Mouse (Mus musculus) limb, embryonic 13.5 days (tissue): Measurements from ENCODE around the gene Anp32a. TPM values are rescaled to one million over a fixed set of nuclear protein-coding genes. Genes with fewer than 3 reads are reported as not detected.

Experiments used
- ATAC-seq: fragments of 200-750 bp; cut with Nextera tagmentation; 2 replicates; pipeline ENCODE4 v1.8.0; 2017; ENCODE audit warnings: low read depth, moderate number of reproducible peaks, moderate TSS enrichment; ENCODE audit not compliant: low FRiP score
- H3K27ac ChIP-seq: fragments of 300-500 bp; sonication (generic); 2 replicates; pipeline ENCODE4 v1.5.1; 2015; ENCODE audit warnings: inconsistent platforms, mild to moderate bottlenecking, moderate library complexity
- H3K27me3 ChIP-seq: fragments of 300-500 bp; sonication (generic); 2 replicates; pipeline ENCODE4 v1.6.1; 2015; ENCODE audit warnings: mild to moderate bottlenecking, inconsistent platforms
- H3K36me3 ChIP-seq: fragments of 300-500 bp; sonication (generic); 2 replicates; pipeline ENCODE4 v1.6.1; 2015; ENCODE audit warnings: inconsistent platforms, mild to moderate bottlenecking, moderate library complexity
- H3K4me1 ChIP-seq: fragments of 300-500 bp; sonication (generic); 2 replicates; pipeline ENCODE4 v1.6.1; 2015; ENCODE audit warnings: inconsistent platforms
- H3K4me2 ChIP-seq: fragments of 300-500 bp; sonication (generic); replicated peaks from 2 replicates; pipeline ENCODE4 v1.6.1; 2015; ENCODE audit warnings: inconsistent platforms, mild to moderate bottlenecking, moderate library complexity
- H3K4me3 ChIP-seq: fragments of 300-500 bp; sonication (generic); 2 replicates; pipeline ENCODE4 v1.5.1; 2015; ENCODE audit warnings: moderate library complexity, mild to moderate bottlenecking, inconsistent platforms
- H3K9ac ChIP-seq: fragments of 300-500 bp; sonication (generic); 2 replicates; pipeline ENCODE4 v1.6.1; 2015; ENCODE audit warnings: mild to moderate bottlenecking, inconsistent platforms
- H3K9me3 ChIP-seq: fragments of 300-500 bp; sonication (generic); 2 replicates; pipeline ENCODE4 v1.6.1; 2016; ENCODE audit warnings: inconsistent platforms
- WGBS: fragments of 180-500 bp; shearing (Covaris S2); methylation state at CpG from one replicate; pipeline ENCODE4 v1.1.7; 2015; 5-methylcytosine and 5-hydroxymethylcytosine counted together
- polyA plus RNA-seq: library from polyadenylated mRNA; unstranded; fragments of >200 nt; fragmentation: Nextera tagmentation; extraction: Ambion mirVana; gene quantifications from 2 replicates; pipeline ENCODE4 v1.2.1, GENCODE M21; 2015

Anp32a gene
- polyA plus RNA-seq, 1 experiment from 2014 or later: 214 TPM

- H3K27ac ChIP-seq: no peak overlapping the region
- H3K9me3 ChIP-seq: no peaks in the 10 kb centered on the region
- H3K27me3 ChIP-seq: no peaks in the 10 kb centered on the region
- no peak overlapping the region for H3K9ac ChIP-seq
- no peak overlapping the region for H3K4me3 ChIP-seq
- 80% methylated on average over 2 of the region's 2 CpGs for WGBS
- no peak for ATAC-seq
- H3K4me2 ChIP-seq: no peak overlapping the region
- no peaks in the 10 kb centered on the region for H3K4me1 ChIP-seq
- no peaks in the 10 kb centered on the region for H3K36me3 ChIP-seq
Measured at GRCm38 (mm10) chr9:62393531-62393930, 52.4 kb downstream of the Anp32a start.

GRCm38 (mm10) chr9:62394163-62394562, 53.1 kb downstream of the Anp32a start:
- Histone ChIP-seq H3K4me3 (no peak overlapping the region), H3K4me1 (no peaks in the 10 kb centered on the region), H3K4me2 (no peak overlapping the region), H3K9ac (no peak overlapping the region), H3K27me3 (no peaks in the 10 kb centered on the region), H3K9me3 (no peaks in the 10 kb centered on the region), H3K36me3 (no peaks in the 10 kb centered on the region), H3K27ac (no peak overlapping the region)
- no peak for ATAC-seq
- WGBS: 82% methylated on average over 2 of the region's 2 CpGs

- Histone ChIP-seq H3K36me3 (no peaks in the 10 kb centered on the region), H3K9ac (no peak overlapping the region), H3K9me3 (0 out of 2 replicates have a peak, but pooled peaks cover 3% of the 10 kb centered on the region), H3K27ac (no peak overlapping the region), H3K4me2 (no peak overlapping the region), H3K4me3 (no peak overlapping the region), H3K27me3 (no peaks in the 10 kb centered on the region), H3K4me1 (peaks cover 11% of the 10 kb centered on the region; the same call in 1 of the 2 replicates)
- no peak for ATAC-seq
- 63% methylated on average over 11 of the region's 11 CpGs for WGBS
Measured at GRCm38 (mm10) chr9:62400531-62401170, 59.6 kb downstream of the Anp32a start.

- Histone ChIP-seq H3K36me3 (no peaks in the 10 kb centered on the region), H3K9me3 (0 out of 2 replicates have a peak, but pooled peaks cover 3% of the 10 kb centered on the region), H3K4me3 (no peak overlapping the region), H3K9ac (no peak overlapping the region), H3K27me3 (no peaks in the 10 kb centered on the region), H3K4me2 (no peak overlapping the region), H3K4me1 (peaks cover 11% of the 10 kb centered on the region; the same call in 1 of the 2 replicates), H3K27ac (no peak overlapping the region)
- no peak for ATAC-seq
- 62% methylated on average over 1 of the region's 1 CpGs for WGBS
Measured at GRCm38 (mm10) chr9:62401589-62401988, 60.5 kb downstream of the Anp32a start.

GRCm38 (mm10) chr9:62406423-62407013, 65.4 kb downstream of the Anp32a start:
- H3K4me2 ChIP-seq: no peak overlapping the region
- H3K9ac ChIP-seq: no peak overlapping the region
- H3K4me1 ChIP-seq: 0 out of 2 replicates have a peak, but pooled peaks cover 3% of the 10 kb centered on the region
- 0 out of 2 replicates have a peak, but pooled peaks cover 3% of the 10 kb centered on the region for H3K9me3 ChIP-seq
- no peak overlapping the region for H3K4me3 ChIP-seq
- H3K27ac ChIP-seq: no peak overlapping the region
- 85% methylated on average over 7 of the region's 7 CpGs for WGBS
- no peak for ATAC-seq
- no peaks in the 10 kb centered on the region for H3K27me3 ChIP-seq
- no peaks in the 10 kb centered on the region for H3K36me3 ChIP-seq

GRCm38 (mm10) chr9:62407357-62408146, 66.5 kb downstream of the Anp32a start:
- Histone ChIP-seq H3K9me3 (0 out of 2 replicates have a peak, but pooled peaks cover 3% of the 10 kb centered on the region), H3K4me3 (no peak overlapping the region), H3K4me1 (no peaks in the 10 kb centered on the region), H3K27me3 (no peaks in the 10 kb centered on the region), H3K4me2 (no peak overlapping the region), H3K9ac (no peak overlapping the region), H3K36me3 (no peaks in the 10 kb centered on the region), H3K27ac (no peak overlapping the region)
- ATAC-seq: no peak
- WGBS: 79% methylated on average over 5 of the region's 5 CpGs

- 0 out of 2 replicates have a peak, but pooled peaks cover 7% of the 10 kb centered on the region for H3K9me3 ChIP-seq
- H3K4me2 ChIP-seq: no peak overlapping the region
- H3K4me3 ChIP-seq: no peak overlapping the region
- ATAC-seq: no peak
- no peak overlapping the region for H3K27ac ChIP-seq
- 0 out of 2 replicates have a peak, but pooled peaks cover 3% of the 10 kb centered on the region for H3K36me3 ChIP-seq
- WGBS: 59% methylated on average over 5 of the region's 5 CpGs
- H3K9ac ChIP-seq: no peak overlapping the region
- peaks cover 20% of the 10 kb centered on the region for H3K4me1 ChIP-seq
- no peaks in the 10 kb centered on the region for H3K27me3 ChIP-seq
Measured at GRCm38 (mm10) chr9:62418742-62419141, 77.6 kb downstream of the Anp32a start.

- 0 out of 2 replicates have a peak, but pooled peaks cover 7% of the 10 kb centered on the region for H3K9me3 ChIP-seq
- H3K27ac ChIP-seq: no peak overlapping the region
- H3K4me2 ChIP-seq: peak overlapping the region; percentile 60
- H3K27me3 ChIP-seq: no peaks in the 10 kb centered on the region
- peak overlapping the region; percentile 28 for H3K4me3 ChIP-seq
- H3K4me1 ChIP-seq: peaks cover 14% of the 10 kb centered on the region
- no peak for ATAC-seq
- H3K36me3 ChIP-seq: peaks cover 12% of the 10 kb centered on the region; the same call in 1 of the 2 replicates
- 54% methylated on average over 10 of the region's 10 CpGs for WGBS
- 0 out of 2 replicates have a peak overlapping the region, but pooled peaks have one; percentile 56 for H3K9ac ChIP-seq
Measured at GRCm38 (mm10) chr9:62420261-62420917, 79.3 kb downstream of the Anp32a start.

- Histone ChIP-seq H3K27ac (no peak overlapping the region), H3K9me3 (0 out of 2 replicates have a peak, but pooled peaks cover 7% of the 10 kb centered on the region), H3K27me3 (no peaks in the 10 kb centered on the region), H3K4me2 (peak overlapping the region; percentile 60), H3K9ac (peak overlapping the region; percentile 56), H3K36me3 (peaks cover 12% of the 10 kb centered on the region; the same call in 1 of the 2 replicates), H3K4me1 (peaks cover 14% of the 10 kb centered on the region), H3K4me3 (peak overlapping the region; percentile 28)
- peak; percentile 66 for ATAC-seq
- WGBS: 4% methylated on average over 13 of the region's 13 CpGs
Measured at GRCm38 (mm10) chr9:62421027-62421426, 79.9 kb downstream of the Anp32a start.

GRCm38 (mm10) chr9:62421911-62422310, 80.8 kb downstream of the Anp32a start:
- WGBS: 95% methylated on average over 6 of the region's 6 CpGs
- H3K4me3 ChIP-seq: no peak overlapping the region
- H3K9me3 ChIP-seq: 0 out of 2 replicates have a peak, but pooled peaks cover 7% of the 10 kb centered on the region
- H3K4me2 ChIP-seq: no peak overlapping the region
- H3K27ac ChIP-seq: no peak overlapping the region
- H3K27me3 ChIP-seq: no peaks in the 10 kb centered on the region
- ATAC-seq: no peak
- H3K9ac ChIP-seq: no peak overlapping the region
- peaks cover 12% of the 10 kb centered on the region; the same call in 1 of the 2 replicates for H3K36me3 ChIP-seq
- peaks cover 10% of the 10 kb centered on the region for H3K4me1 ChIP-seq

- WGBS: 84% methylated on average over 10 of the region's 10 CpGs
- H3K36me3 ChIP-seq: peaks cover 16% of the 10 kb centered on the region; the same call in 1 of the 2 replicates
- H3K27me3 ChIP-seq: no peaks in the 10 kb centered on the region
- H3K27ac ChIP-seq: no peak overlapping the region
- H3K4me3 ChIP-seq: no peak overlapping the region
- H3K4me2 ChIP-seq: no peak overlapping the region
- H3K9me3 ChIP-seq: 0 out of 2 replicates have a peak, but pooled peaks cover 7% of the 10 kb centered on the region
- H3K9ac ChIP-seq: no peak overlapping the region
- H3K4me1 ChIP-seq: peaks cover 10% of the 10 kb centered on the region
- no peak for ATAC-seq
Measured at GRCm38 (mm10) chr9:62422926-62423325, 81.8 kb downstream of the Anp32a start.
